ENCODE assay signal across 20 mouse cellular contexts in the genomic region with DNA sequence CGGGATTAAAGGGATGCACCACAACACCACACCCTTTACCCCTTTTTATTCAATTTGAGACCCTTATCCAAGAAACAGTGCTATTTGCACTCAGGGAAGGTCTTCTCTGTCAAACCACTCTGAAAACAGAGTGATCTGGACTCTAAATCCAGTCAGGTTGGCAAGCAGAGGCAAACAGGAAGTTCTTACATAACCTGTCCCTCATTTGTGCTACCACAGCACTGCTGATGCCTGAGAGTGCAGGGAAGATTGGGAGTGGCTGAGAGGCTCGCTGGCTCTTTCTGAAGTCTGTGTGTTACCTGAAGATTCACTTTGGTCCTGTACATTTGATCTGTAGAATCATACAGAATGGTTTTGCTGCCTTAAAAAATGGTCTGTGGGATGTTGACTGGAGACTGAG. TPM values are rescaled to one million over a fixed set of nuclear protein-coding genes. Genes with fewer than 3 reads are reported as not detected.
DNase-seq lines count a peak whose midpoint lies in the region; ATAC-seq and TF ChIP-seq lines count a peak whose summit lies in the region.
"Had no signal": no experiment of that assay in that cellular context is flagged by ENCODE, and none has a peak within 500 bp of the region (broad histone marks: within the 10 kb centered on the region; RNA-seq: fewer than 3 reads in every experiment).

No protein-coding gene starts in this region.

- H3K4me2 ChIP-seq in kidney, embryonic 14.5 days (replicated peaks; ENCODE audit: low read depth, low read length): no peak overlapping the region
- H3K4me2 ChIP-seq: midbrain, embryonic 12.5 days; neural tube, embryonic 12.5 days had no signal

- H3K36me3 ChIP-seq in kidney, embryonic 14.5 days (ENCODE audit: control insufficient read depth, insufficient read depth, low read length): no peaks in the 10 kb centered on the region
- H3K36me3 ChIP-seq: forebrain, embryonic 10.5 days; heart, embryonic 10.5 days; midbrain, embryonic 12.5 days; neural tube, embryonic 12.5 days had no signal

- no peaks in the 10 kb centered on the region for H3K4me1 ChIP-seq in kidney, embryonic 14.5 days (ENCODE audit: control insufficient read depth, insufficient read depth, low read length)
- H3K4me1 ChIP-seq in lung, adult 2 months (ENCODE audit: control insufficient read depth, insufficient read depth, low read length): no peaks in the 10 kb centered on the region
- H3K4me1 ChIP-seq: forebrain, embryonic 10.5 days; heart, embryonic 10.5 days had no signal

- 74% methylated on average over 2 of the region's 2 CpGs for WGBS in kidney, embryonic 14.5 days
- 49% methylated on average over 2 of the region's 2 CpGs for WGBS in lung, adult 2 months

- no peak for TF ChIP-seq POLR2A in lung, adult 2 months (IDR thresholded peaks at IDR 0.05; ENCODE audit: borderline replicate concordance, extremely low read depth, low read depth, low read length)

- no peak overlapping the region for H3K27ac ChIP-seq in kidney, embryonic 14.5 days (ENCODE audit: low read depth, low read length)
- H3K27ac ChIP-seq: forebrain, embryonic 10.5 days; heart, embryonic 10.5 days; macrophage; midbrain, embryonic 12.5 days; neural tube, embryonic 12.5 days had no signal

- H3K9ac ChIP-seq in kidney, embryonic 14.5 days (ENCODE audit: low read depth, low read length): no peak overlapping the region
- H3K9ac ChIP-seq: forebrain, postnatal 0 days; midbrain, embryonic 12.5 days; neural tube, embryonic 12.5 days had no signal

- no peaks in the 10 kb centered on the region for H3K27me3 ChIP-seq in kidney, embryonic 14.5 days (ENCODE audit: control insufficient read depth, insufficient read depth, low read length)
- H3K27me3 ChIP-seq: midbrain, embryonic 12.5 days; neural tube, embryonic 12.5 days; Patski had no signal

- DNase-seq in kidney, adult 11 months: peak; percentile 54
- peak; percentile 43 for DNase-seq in lung, postnatal 25 days (ENCODE audit: low spot score)
- DNase-seq in lung, adult 2 months: no peak
- peak; percentile 42 for DNase-seq in skeletal muscle tissue, adult 2 months (ENCODE audit: low read depth, low spot score)
- no peak for DNase-seq in spleen, adult 18-20 months
- no peak for DNase-seq in thymus, postnatal 25 days
- DNase-seq: adrenal gland, adult 8-10 months; cerebellum, postnatal 25 days; forebrain, postnatal 0 days; layer of hippocampus, postnatal 36 days; lung, adult 18-20 months; thymus, postnatal 14 days had no signal

- no peaks in the 10 kb centered on the region for H3K9me3 ChIP-seq in kidney, embryonic 14.5 days (ENCODE audit: control insufficient read depth, low read length)
- H3K9me3 ChIP-seq: forebrain, embryonic 10.5 days; heart, embryonic 10.5 days; midbrain, embryonic 12.5 days; neural tube, embryonic 12.5 days had no signal

- TF ChIP-seq CTCF in lung, adult 2 months (IDR thresholded peaks at IDR 0.05; ENCODE audit: insufficient read depth, low read length): no peak

- no peak for ATAC-seq in kidney, embryonic 14.5 days (ENCODE audit: low FRiP score, low TSS enrichment)
- ATAC-seq in granulocyte monocyte progenitor cell, adult 5-6 weeks (replicated peaks; ENCODE audit: poor library complexity, severe bottlenecking): peak; percentile 71
- ATAC-seq: forebrain, postnatal 0 days had no signal

- H3K4me3 ChIP-seq in kidney, embryonic 14.5 days (ENCODE audit: low read length): no peak overlapping the region
- no peak overlapping the region for H3K4me3 ChIP-seq in lung, adult 2 months (replicated peaks; ENCODE audit: extremely low read depth, low read depth, low read length)
- H3K4me3 ChIP-seq: forebrain, embryonic 10.5 days; heart, embryonic 10.5 days; midbrain, embryonic 12.5 days; neural tube, embryonic 12.5 days had no signal

RNA-seq across cellular contexts. Expression of a gene that starts 14.7 kb away (rescaled TPM):
- polyA plus RNA-seq in kidney, embryonic 14.5 days (2014; fragmentation: Nextera tagmentation; extraction: Ambion mirVana): 19.3 and 25.0 TPM in 2 replicates
- polyA plus RNA-seq in lung, adult 2 months (2012; rRNA removed): 26.2 and 41.4 TPM in 2 replicates
- total RNA-seq in granulocyte monocyte progenitor cell, adult 5-6 weeks (2014; fragmentation: Nextera tagmentation): 37.3 and 42.0 TPM in 2 replicates
- 38.3 and 43.1 TPM in 2 replicates for total RNA-seq in granulocyte monocyte progenitor cell, adult 5-6 weeks (2017)

RNA-seq across cellular contexts. Expression of a gene that starts 42.5 kb away (rescaled TPM):
- 22.5 and 37.0 TPM in 2 replicates for polyA plus RNA-seq in kidney, embryonic 14.5 days (2014; fragmentation: Nextera tagmentation; extraction: Ambion mirVana)
- 48.7 and 50.6 TPM in 2 replicates for polyA plus RNA-seq in lung, adult 2 months (2012; rRNA removed)
- total RNA-seq in granulocyte monocyte progenitor cell, adult 5-6 weeks (2014; fragmentation: Nextera tagmentation): 11.1 and 19.4 TPM in 2 replicates
- 12.9 and 16.2 TPM in 2 replicates for total RNA-seq in granulocyte monocyte progenitor cell, adult 5-6 weeks (2017)

Comparison
In these comparisons a context has a peak if more than half of its experiments do, and no peak if none do; other contexts are left out.
1. DNase-seq: peak in kidney, adult 11 months (single experiment), lung, postnatal 25 days (single experiment) and skeletal muscle tissue, adult 2 months (single experiment); none in lung, adult 2 months (single experiment), spleen, adult 18-20 months (0 of 2) and thymus, postnatal 25 days (single experiment).